Mouse (Mus musculus): ENCODE measurements around the gene Fnbp1.

Gene Fnbp1

DNA sequence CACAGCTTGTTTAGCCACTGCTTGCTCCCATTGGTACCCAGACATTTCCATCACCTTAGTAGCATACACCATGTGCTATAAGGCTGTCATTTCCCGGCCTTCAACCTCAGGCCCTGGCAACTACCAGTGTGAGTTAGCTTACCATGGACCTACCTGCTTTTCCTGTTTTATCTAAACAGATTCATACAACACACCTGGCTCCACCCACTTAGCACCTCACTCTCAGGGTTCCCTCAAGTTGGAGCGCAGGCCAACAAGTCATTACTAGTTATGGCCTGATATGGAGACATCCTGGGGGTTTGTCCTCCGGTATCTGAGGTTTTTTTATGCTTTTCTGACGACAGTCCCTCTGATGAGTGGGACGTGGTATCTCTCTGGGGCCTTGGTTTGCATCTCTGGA lies 18.3 kb downstream of the Fnbp1 start:
- DNase-seq: no peak

DNA sequence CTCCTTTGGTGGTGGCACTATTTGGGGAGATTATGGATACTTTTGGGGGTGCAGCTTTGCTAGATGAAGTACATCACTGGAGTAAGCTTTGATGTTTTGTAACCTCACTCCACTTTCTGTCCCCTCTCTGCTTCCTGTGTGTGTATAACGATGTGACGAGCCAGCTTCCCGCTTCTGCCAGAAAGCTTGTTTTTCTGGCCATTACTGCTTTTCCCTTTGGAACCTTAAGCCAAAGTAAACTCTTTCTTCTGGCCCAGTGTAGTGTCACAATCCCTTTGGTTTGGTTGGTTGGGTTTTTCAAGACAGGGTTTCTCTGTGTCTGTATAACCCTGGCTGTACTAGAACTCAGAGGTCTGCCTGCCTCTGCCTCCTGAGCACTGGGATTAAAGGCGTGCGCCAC lies 19.0 kb downstream of the Fnbp1 start:
- no peak for DNase-seq

DNA sequence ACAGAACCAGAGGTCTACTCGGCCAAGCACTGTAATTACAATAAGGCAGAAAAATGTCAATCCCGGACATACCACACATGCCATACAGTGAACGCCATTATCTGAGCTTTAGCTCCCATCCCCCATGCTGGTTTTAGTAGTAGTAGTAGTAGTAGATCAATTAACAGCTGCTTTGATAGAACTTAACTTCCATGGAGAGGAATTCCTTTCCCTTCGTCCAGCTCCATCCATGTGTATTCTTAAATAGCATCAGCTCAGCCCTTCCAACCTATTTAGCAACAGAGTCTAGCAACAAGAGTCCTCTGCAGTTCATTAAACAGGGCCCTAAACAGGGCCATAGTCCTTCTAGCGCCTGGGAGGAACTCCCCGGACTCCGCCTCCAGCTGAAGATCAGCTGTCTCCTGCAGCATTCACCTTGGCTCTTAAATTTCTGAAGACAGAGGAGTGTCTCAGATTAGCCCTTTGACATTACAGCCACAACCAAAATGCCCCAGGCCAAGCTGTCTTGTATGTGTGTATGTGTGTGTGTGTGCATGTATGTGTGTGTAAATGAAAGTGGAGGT lies 20.6 kb downstream of the Fnbp1 start:
- peak in 1 of 2 experiments; percentile 56 for DNase-seq

DNA sequence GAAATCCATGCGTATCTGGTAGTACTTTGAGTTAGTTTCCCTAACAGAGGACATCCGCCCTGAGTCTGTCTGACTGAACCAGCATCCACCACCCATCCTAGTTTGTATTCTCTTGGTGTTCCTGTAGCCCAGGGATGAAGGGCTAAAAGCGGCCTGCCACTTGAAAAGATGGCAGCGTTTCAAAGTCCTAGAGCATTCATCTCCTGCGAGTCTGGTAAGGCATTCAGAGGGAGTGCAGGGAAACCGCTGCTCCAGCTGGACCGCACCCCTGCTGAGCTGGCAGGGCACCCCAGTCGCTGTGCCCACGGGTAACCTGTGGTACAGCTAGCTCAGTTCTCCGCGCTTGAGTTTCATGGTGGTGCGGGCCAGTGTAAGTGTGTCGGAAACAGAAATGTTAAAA lies 22.0 kb downstream of the Fnbp1 start:
- no peak for DNase-seq

DNA sequence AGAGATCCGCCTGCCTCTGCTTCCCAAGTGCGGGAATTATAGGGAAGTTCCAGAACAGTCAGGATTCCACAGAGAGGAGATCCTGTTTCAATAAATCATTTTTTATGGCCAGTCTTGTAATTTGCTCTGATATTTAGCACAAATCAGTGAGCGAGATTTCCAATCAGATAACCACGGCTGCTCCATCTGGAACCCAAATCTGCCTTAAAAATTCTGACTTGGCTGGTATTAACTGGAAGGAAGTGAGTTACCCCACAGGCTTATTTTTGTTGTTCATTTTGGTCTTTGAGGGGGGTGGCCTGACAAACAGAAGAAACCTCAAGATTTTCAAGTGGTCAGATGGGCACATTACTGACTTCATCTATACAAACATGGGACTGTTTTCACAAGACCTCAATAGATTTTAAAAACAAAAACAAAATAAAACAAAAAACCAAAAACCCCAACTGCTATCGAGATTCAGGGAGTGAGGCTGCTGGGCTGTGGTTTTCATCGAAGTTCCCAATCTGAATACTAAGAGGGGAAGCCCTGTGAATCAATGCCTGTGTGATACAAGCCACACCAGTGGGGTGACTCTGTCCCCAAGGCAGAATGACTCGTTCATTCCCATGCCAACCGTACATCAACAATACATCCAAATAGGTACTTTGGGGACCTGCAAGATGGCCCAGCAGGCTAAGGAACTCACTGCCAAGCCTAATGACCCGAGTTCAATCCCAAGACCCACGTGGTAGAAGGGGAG lies 23.0 kb downstream of the Fnbp1 start:
- DNase-seq: no peak

DNA sequence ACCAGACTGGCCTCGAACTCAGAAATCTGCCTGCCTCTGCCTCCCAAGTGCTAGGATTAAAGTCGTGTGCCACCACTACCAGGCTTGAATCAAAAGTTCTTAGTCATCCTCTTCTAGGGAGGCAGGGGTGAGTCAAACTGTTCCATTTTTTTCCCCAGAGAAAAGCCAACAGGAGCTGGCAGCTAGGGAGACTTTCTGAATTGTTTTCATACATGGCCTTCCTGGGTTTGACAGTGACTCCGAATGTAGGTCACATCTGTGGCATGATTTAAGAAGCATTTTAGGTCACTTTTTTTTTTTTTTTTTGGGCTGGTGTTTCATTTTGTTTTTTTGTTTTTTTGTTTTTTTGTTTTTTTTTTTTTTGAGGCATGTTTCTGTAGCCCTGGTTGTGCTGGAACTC lies 23.6 kb downstream of the Fnbp1 start:
- no peak for DNase-seq

DNA sequence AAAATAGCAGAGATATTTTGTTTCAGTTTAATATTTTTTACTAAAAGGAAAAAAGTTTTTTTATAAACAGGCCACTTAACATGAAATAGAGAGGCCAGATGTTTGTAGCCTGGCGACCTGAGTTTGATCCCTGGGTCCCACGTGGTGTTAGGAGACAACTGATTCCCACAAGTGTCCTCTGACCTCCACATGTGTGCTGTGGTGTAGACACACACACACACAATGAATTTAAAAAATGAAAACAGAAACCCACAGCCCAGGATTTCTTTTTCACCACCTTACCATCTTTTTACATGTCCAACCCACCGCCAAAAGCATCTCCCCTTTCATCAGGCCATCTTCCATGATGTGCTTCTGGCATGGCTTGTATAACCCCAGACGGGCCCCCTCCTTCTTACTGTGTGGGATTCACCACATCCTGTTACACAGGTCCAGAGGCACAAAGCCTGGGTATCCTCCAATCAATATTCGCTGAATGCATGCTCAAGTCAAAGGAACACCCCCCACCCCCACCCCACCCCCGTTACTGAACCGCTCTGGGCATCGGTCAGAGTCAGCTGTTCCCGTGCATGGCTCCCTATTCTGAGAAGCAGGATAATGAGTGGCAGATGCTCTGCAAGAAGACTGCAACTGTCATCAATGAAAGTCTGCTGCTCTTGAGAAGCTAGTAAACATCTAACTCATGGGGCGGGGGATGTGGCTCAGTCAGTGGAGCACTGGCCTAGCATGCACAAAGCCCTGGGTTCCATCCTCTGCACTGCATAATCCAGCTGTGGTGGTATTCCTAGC lies 25.7 kb downstream of the Fnbp1 start:
- no peak for DNase-seq

DNA sequence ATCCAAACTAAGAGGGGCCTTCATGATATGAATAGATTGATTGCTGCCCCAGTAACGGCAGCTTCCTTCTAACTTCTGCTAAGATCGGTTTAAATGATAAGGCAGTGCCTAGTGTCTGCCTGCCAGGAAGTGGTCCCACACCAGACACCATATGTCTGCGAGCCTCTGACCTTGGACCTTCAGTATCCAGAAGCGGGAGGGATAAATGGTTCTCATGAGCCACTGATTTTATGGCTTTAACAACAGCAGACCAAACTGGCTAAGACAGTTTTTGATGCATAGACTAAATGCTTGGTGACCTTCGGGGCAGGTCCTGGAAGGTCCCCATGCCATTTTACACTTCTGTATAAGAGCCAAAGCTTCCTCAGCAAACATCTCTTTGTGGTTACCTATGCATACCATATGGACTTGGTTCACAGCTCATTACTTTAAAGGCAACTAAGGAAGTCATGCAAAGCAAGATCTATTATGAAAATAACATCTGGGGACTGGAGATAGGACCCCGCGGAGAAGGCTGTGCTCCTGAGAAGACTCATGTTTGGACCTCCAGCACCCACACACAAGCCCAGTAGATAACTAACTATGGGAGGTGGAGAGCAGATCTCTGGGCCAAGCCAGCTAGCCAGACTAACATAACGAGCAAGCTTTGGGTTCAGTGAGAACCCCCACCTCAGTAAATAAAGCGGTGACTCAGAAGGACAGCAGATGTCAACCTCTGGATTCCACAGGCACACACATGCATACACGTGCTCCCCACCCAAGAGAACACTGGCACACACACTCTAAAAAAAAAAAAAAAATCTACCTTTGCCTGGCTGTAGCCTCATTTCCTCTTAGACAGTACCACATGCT lies 26.5 kb downstream of the Fnbp1 start:
- no peak for DNase-seq

DNA sequence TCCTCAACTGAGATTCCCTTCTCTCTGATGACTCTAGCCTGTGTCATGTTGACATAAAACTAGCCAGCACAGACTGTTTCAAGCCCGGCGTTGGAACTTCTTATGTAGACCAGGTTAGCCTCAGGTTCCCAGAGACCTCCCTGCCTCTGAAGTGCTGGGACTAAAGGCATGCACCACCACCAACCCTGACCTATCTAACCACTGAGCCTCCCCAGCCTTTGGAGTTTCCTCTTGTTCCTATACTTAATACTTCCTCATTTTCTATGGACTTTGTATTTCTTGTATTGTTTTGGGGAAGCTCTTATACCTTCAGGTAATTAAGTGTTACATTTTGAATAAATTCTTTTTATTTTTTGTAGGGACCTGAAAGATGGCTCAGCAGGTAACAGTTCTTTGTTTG lies 27.6 kb downstream of the Fnbp1 start:
- no peak for DNase-seq

DNA sequence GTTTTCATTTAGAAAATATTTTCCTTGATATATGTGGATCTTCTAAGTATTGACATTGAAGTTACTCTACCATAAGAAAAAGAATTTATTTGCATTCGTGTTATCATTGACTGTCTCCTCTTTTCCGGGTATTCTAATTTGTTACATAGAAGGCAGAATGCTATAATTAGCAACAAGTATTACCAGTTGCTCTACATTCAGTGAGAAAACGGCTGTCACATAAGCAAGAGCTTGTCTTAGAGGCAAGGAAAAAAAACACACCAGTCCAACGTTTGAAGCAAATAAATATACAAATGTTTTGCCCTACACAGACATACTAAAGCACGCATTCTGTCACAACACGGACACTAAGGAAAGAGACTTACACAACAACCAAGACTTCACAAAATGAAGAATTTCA lies 30.1 kb downstream of the Fnbp1 start:
- no peak for DNase-seq

DNA sequence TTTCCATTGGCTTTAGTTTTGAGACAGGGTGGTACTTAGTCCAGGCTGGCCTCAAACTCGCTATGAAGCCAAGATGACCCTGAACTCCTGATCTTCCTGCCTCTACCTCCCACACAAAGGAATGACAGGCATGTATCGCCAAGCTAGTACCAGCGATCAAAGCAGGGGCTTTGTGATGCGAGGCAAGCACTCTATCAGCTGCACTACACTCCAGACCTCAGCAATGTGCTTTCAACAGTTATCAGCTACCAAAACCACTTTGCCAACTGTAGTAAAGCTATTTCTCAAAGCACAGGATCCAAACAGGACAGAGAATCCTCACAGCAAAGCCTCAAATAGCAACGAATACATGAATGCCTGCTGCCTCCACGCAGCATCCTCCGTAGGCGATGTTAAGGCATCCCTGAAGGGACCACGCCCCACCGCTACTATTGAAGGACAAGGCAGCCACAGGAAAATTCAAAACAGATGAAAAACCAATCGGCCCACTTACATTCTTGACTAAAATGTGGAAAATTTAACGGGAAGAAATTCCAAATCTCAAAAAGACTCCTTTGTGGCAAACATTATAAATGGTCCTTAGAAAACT lies 31.8 kb downstream of the Fnbp1 start:
- no peak for DNase-seq

DNA sequence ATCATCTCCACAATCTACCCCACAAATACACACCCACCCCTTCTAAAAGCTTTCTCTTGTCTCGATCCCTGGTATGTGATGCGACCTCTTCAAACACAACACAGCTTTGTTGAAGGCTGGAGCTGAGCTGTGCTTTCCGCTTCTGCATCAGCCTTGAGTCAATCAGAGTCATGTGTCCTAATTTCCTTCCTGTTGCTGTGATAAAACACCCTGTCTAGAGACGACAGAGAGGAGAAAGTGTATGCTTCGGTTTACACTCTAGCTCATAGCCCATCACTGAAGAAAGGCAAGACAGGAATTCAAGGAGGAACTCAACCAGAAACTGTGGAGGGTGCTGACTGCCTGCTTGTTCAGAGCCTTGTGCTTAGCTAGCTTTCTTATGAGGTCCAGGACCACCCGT lies 33.6 kb downstream of the Fnbp1 start:
- no peak for DNase-seq

DNA sequence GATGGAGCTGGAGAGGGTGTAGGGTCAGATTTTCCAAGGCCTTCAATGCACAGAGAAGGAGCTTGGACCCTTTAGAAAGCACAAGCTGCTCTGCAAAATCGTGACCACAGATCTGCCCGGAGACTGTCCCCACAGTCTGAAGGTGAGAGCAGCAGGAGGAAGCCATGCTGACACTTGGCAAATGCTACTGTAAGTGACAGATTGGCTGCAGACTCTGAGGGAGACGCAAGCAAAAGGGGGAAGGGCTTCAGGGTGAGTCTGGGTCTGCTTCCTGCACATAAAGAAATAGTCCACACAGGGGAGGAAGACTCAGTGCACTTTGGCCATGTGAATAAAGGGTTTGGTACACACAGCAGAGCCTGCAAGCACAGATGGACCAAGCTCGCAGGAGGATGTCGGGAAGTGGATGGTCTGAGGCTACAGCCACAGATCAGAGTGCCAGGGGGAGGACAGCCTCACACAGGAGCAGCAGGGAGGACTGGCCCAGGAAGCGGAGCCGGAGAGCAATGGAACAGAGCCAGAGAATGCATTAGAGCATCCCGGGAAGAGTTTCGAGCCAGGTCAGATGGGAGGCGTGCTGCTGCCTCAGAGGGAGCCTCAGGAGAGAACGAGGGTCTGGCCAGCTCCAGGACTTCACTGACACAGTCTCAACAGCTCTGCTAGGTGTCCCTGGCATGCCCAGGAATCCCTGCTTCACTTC lies 35.0 kb downstream of the Fnbp1 start:
- DNase-seq: peak in 1 of 2 experiments; percentile 33

DNA sequence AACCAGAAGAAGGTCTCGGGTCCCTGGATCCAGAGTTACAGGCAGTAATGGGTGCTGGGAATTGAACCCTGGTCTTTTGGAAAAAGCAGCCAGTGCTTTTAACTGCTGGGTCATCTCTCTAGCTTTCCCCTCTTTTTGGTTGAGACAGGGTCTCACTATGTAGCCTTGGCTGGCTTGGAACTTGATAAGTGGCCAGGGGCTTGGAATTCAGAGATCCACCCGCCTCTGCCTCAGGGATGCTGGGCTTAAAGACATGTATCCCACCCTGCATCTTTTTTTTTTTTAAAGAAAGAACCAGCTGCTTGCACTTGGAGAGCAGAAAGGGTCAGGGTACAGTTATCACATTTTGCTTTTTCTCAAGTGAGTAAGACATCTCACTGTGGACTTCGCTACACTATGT lies 35.8 kb downstream of the Fnbp1 start:
- DNase-seq: no peak

DNA sequence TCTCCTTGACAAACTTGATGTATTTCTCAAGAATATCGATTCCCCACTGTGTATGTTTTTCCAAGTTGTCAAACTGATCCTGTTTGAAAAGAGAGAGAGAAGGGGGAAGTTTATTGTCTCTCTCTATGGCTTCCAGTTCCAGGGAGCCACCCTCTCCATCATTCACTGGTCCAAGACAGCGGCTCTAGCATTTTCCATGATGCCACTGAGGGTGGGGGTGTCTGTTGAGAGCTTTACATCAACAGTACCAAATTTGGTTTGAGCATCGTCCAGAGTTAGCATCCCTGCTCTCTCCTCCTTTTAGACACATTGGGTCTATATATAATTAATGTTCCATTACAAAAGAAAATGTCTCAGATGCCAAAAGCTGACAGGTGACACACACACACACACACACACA lies 36.5 kb downstream of the Fnbp1 start:
- DNase-seq: no peak

DNA sequence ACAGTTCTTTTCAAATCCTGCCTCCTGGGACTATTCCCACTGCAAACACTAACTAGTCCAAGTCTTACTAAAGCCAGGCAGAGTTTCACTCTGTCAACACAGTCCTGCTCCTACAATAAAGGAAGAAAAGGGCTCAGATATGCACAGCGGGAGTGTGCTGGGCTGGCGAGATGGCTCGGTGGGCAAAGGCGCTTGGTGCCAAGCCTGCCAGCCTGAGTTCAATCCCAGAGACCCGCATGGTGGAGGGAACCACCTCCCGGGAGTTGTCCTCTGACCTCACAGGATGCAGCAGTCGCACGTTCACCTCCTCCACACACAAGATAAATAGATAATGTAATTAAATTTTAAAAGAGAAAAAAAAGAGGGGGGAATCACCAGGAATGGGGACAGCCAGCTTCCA lies 38.5 kb downstream of the Fnbp1 start:
- no peak for DNase-seq

DNA sequence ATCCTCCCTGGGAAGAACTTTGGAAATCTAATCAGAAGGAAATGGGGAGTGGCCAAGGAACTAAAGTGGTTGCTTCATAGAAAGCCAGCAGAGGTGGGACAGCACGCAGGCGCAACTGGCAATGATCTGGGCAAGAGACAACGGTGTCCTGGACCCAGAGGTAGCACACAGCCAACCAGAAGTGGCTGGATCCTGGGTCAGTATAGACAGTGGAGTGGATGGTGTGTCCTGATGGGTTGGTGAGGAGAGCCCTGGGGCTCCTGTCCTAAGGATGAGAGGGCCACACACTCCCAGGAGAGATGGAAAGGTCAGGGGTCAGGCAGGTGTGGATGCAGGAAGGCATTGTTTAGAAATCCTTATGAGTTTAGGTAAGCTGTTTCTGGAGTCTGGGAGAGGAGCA lies 40.5 kb downstream of the Fnbp1 start:
- no peak for DNase-seq

DNA sequence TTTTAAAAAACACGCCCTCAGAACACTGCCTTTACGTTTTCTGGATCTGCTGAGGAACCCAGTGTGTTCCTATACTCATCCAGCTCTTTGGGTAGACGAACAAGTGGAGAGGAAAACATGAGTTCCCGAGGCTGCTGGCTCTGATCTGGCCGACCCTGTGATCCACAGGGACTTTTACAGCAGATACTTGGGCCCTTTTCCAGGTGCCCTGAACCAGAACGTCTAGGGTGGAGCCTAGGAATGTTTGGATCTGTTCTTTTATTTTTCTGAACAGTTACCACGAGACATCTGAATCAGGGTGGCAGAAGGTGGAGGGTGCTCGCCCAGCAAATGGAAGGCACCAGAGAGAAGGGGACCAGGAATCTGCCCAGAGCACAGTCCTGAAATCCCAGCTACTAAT lies 42.7 kb downstream of the Fnbp1 start:
- peak; percentile 86 to 88 for DNase-seq

DNA sequence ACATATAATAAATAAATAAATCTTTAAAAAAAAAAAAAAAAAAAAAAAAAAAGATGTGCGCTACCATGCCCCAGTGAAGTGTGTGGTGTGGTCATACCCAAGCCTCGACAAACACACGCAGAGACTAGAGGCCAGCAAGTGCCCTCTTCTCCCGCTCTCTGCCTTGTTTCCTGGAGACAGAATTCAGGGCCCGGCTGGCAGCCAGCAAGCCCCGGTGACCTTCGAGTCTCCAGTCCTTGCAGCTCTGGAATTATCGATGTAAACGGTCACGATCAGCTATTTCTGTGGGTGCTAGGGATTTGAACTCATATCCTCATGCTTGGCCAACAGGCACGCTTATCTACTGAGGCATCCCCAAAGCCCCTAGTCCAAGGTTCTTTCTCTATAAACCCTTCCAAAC lies 43.2 kb downstream of the Fnbp1 start:
- DNase-seq: peak; percentile 58

DNA sequence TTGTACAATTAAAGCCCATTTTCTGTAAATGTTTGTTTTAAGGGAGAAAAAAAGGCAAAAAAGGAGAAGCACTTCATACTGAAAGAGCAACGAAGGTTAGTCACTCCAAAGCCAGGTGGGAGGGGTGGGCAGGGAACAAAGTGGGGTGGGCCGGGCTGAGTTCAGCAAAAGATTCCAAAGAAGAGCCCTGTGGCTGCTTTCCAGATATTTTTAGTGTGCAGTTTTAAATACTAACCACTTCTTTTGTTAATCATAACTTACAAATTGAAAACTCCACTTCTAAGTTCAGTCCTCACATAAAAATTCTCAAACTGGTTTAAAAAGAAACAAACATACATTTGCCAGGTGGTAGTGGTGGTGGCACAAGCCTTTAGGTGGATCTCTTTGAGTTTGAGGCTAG lies 44.5 kb downstream of the Fnbp1 start:
- no peak for DNase-seq

DNA sequence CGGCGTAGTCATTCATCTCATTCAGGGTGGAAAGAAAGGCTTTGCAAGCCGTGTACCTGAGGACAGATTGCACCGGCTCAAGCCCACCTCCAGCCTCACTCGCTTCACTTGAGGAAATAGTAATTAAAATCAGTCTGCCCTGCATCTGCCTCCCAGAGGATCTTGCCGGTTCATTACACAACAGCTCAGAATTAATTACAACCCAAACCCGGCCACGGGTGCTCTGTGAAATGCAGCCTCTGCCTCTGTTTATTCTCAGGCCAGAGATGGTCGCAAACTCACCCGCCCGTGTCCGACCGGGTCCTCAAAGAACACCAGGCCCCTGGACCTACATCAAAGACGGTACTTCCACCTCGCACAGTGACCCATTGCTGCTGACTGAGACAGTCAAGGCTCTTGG lies 45.7 kb downstream of the Fnbp1 start:
- peak in 1 of 2 experiments; percentile 55 for DNase-seq

DNA sequence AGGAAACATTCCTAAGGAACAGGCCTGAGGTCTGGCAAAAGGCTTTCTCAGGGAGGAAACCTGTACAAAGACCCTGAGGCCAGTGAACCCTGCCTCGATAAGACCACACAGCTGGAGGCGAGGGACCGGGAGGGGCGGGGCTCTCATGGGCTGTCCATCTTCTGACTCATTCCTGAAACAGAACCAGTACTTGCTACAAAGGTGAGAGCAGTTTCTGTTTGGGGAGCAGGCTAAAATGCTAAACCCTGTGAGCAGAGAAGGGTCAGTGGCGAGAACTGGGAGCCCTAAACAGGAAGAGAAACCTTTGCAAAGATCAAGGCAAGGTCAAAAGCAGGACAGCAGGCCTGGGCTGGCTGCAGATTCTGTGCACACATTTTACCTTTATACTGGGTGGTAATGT lies 47.2 kb downstream of the Fnbp1 start:
- DNase-seq: peak in 1 of 2 experiments; percentile 49

Measured in kidney, adult 8-10 months (tissue).